Mouse (Mus musculus): ENCODE data around the gene Mrps18b. TPM values are rescaled to one million over a fixed set of nuclear protein-coding genes. Genes with fewer than 3 reads are reported as not detected.
"Not testable (repeated sequence)": the region's sequence is repeated elsewhere in the genome, so short reads cannot be mapped to it uniquely, and the experiment has no call there.

Mrps18b gene
- 67.1 and 67.5 TPM in 2 replicates for polyA plus RNA-seq (2015; fragmentation: Nextera tagmentation; extraction: Ambion mirVana)

DNA sequence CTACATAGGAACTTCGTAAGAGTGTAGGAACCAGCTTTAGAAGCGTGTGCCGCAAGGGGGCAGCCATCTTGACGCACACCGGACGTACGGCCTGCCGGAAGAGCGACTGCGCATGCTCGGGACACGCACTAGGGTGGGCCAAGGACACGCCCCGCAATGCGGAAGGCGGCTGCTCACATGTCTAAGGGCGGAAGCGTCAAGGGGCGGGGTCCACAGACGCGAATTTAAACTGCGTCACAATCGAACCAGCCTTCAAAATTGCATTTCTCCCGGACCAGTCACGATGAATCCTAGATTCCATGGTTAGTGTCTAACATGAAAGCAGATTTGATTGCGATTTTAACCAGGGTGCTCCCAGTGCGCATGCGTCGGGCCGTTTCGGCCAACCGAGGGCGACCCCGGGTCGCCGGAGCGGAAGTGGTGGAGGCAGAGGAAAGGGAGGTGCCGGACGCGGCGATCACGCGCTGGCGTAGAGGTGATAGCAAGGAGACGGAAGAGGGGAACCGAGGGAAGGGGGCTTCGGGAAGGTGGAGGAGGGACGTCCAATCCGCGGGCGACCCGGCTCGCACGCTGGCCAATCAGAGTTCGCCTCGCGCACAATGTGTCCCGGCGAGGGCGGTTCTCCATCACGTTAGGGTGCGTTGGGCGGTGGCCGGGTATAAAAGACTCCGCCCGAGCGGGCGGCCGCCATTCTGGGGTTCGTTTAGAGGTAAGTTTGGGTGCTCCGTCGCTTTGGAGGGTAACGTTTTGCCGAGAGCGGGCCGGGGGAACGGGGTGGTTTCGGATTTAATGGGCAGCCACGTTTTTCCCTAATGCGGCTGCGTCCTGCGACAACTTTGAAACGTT, at the start of gene Mrps18b, which contains the start of gene Ppp1r10:
Gene Mrps18b (minus strand): TSS at position 93 of the 846 bp plus-strand sequence.
Gene Ppp1r10 (plus strand): TSS at position 138 of the 846 bp plus-strand sequence.
- Histone ChIP-seq H3K9ac (peak within 1 kb of the TSS; percentile 95), H3K9me3 (no peaks in the 10 kb centered on the region), H3K27ac (peak within 1 kb of the TSS; percentile 98), H3K27me3 (no peaks in the 10 kb centered on the region), H3K4me3 (peak within 1 kb of the TSS; percentile 79), H3K4me1 (peaks cover 32% of the 10 kb centered on the region), H3K36me3 (peaks cover 35% of the 10 kb centered on the region), H3K4me2 (replicated peaks) (peak within 1 kb of the TSS; percentile 95)
- under 1% methylated on average over 83 of the region's 83 CpGs for WGBS
- peak; percentile 96 for ATAC-seq (ENCODE audit: low FRiP score, low read depth)

DNA sequence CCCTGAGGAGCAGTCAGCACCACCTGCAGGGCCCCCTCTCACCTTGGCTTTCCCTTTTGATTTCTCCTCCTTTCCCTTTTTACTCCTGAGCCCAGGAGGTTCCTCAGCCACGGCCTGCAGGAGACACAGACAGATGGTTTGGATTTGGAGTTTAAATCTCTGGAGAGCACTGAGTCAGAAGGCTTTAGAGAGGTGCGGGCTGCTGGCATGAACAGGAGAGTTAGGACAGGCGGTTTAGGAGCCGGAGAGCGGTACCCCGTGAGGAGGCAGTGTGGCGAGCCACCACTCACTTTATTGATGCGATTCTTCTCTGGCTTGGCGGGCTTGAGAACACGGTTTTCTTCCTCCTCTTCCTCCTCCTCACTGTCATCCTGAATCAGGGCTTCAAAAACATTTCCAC, 47.1 kb upstream of the Mrps18b start:
- Histone ChIP-seq H3K27me3 (no peaks in the 10 kb centered on the region), H3K4me1 (peaks cover 3% of the 10 kb centered on the region), H3K36me3 (peaks cover 85% of the 10 kb centered on the region), H3K4me3 (no peak overlapping the region), H3K27ac (no peak overlapping the region), H3K9me3 (no peaks in the 10 kb centered on the region), H3K4me2 (replicated peaks) (no peak overlapping the region), H3K9ac (no peak overlapping the region)
- ATAC-seq (ENCODE audit: low FRiP score, low read depth) = no peak
- 82% methylated on average over 10 of the region's 10 CpGs for WGBS

DNA sequence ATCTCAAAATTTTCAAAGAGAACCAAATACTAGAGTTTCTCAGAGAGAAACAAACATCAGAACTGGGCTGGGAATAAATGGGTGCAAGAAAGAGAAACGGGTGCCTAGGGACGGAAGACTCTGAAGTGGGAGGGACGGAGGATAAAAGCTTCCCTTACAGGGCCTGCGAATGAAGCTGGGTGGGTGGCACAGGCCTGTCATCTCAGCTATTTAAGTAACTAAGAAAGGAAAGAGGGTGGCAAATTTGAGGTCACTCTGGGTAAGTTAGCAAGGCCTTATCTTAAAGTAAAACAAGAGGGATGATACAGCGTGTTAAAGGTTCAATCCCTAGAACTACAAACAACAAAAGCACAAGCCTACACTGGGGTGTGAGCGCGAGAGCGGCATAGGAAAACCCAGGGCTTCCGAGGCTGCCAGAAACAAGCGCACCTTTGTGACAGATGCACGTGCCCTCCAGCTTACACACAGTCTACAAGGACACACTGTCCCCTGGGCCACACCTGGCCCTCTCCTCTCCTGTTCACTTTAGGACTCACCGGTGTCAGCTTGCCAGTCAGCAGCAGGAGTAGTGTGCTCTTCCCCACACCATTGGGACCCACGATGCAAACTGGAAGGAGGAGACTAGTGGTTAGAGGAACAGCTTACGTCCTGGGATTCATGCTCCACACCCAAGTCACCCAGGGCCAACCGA, 42.5 kb upstream of the Mrps18b start:
- WGBS = 92% methylated on average over 15 of the region's 15 CpGs
- Histone ChIP-seq H3K9me3 (no peaks in the 10 kb centered on the region), H3K4me2 (replicated peaks) (no peak overlapping the region)

DNA sequence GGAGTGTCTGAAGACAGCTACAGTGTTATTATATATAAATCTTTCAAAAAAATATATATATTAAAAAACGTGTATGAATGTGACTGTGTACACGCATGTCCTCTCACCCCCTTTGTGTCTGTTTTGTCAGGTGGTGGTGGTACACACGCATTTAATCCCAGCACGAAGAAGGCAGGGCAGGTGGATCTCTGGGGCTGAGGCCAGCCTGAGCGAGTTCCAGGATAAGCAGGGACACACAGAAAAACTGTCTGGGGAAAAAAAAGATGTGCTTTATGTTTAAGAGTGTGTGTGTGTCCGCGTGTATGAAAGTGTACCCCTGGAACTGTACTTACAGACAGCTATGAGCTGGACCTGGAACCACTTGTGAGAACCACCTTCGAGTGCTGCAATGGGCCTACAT, 38.5 kb upstream of the Mrps18b start:
- H3K9me3 ChIP-seq = no peaks in the 10 kb centered on the region
- no peaks in the 10 kb centered on the region for H3K27me3 ChIP-seq
- H3K4me3 ChIP-seq = no peak overlapping the region
- no peak overlapping the region for H3K27ac ChIP-seq
- H3K4me2 ChIP-seq (replicated peaks) = no peak overlapping the region
- 79% methylated on average over 8 of the region's 8 CpGs for WGBS
- H3K9ac ChIP-seq = no peak overlapping the region
- H3K4me1 ChIP-seq = no peaks in the 10 kb centered on the region
- H3K36me3 ChIP-seq = peaks cover 43% of the 10 kb centered on the region
- no peak for ATAC-seq (ENCODE audit: low FRiP score, low read depth)

More for the DNA sequence above, 42.5 kb upstream of the Mrps18b start:
- ATAC-seq (ENCODE audit: low FRiP score, low read depth) = no peak
- Histone ChIP-seq H3K27me3 (no peaks in the 10 kb centered on the region), H3K36me3 (peaks cover 83% of the 10 kb centered on the region), H3K4me1 (no peaks in the 10 kb centered on the region), H3K27ac (no peak overlapping the region), H3K4me3 (no peak overlapping the region), H3K9ac (no peak overlapping the region)

DNA sequence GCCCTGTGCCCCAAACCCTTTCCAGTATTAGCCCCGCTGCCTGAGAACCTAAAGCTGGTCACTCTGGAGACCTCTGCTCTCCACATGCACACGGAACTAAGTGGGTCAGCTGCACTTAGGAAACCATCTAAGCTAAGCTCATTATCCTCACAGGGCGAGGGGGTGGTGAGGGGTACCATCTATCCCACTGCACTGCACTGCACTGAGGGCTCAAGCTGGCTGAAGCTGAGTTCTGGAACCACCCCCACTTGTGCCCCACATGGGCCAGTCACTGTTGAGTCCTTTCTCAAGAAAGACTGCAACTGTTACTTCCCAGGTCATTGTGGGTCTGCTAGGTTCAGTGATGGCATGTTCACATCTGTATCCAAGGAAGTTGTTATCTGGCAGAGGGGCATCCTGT, 36.4 kb upstream of the Mrps18b start:
- WGBS = 86% methylated on average over 3 of the region's 3 CpGs
- not testable (repeated sequence) for H3K4me1 ChIP-seq; H3K27ac ChIP-seq; H3K9ac ChIP-seq; ATAC-seq (ENCODE audit: low FRiP score, low read depth); H3K9me3 ChIP-seq; H3K27me3 ChIP-seq; H3K4me2 ChIP-seq (replicated peaks); H3K4me3 ChIP-seq
- peaks cover 21% of the 10 kb centered on the region for H3K36me3 ChIP-seq

DNA sequence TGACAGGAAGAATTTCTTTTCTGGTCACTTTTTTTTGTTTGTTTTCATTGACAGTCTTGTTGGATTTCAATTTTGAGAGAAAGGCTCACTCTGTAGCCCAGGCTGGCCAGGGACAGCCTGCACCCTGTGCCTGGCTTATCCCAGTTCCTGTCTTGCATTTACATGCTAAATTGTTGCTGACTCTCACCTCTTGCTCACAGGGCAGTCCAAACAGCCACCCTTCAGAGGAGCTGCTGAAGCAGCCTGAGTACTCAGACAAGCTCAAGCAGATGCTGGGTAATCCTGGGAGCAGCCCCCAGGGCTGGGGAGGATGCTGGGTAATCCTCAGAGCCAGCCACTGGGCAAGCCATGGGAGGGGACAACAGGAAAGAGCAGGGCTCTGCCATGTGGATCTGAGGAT, 34.8 kb upstream of the Mrps18b start:
- not testable (repeated sequence) for H3K4me1 ChIP-seq; H3K36me3 ChIP-seq; ATAC-seq (ENCODE audit: low FRiP score, low read depth)

DNA sequence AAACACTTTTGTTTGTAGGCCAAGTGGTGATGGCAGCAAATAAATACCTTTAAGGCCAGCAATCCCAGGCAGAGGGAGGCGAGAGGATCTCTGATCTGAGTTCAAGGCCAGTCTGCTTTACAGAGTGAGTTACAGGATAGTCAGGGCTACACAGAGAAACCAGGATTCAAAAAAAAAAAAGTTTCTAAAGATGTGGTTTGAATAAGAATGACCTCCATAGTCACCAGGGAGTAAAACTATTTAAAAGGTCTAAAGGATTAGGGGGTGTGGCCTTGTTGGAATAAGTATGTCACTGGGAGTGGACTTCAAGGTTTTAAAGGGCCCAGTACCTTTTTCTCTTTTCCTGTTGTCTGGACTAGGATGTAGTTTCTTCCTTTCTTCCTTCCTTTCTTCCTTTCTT, 23.8 kb upstream of the Mrps18b start:
- no peak overlapping the region for H3K4me2 ChIP-seq (replicated peaks)
- H3K27ac ChIP-seq = no peak overlapping the region
- no peaks in the 10 kb centered on the region for H3K4me1 ChIP-seq
- no peaks in the 10 kb centered on the region for H3K36me3 ChIP-seq
- no peaks in the 10 kb centered on the region for H3K27me3 ChIP-seq
- H3K4me3 ChIP-seq = no peak overlapping the region
- 60% methylated on average over 1 of the region's 1 CpGs for WGBS
- no peak for ATAC-seq (ENCODE audit: low FRiP score, low read depth)
- H3K9ac ChIP-seq = no peak overlapping the region
- no peaks in the 10 kb centered on the region for H3K9me3 ChIP-seq

More for the DNA sequence above, 34.8 kb upstream of the Mrps18b start:
- H3K27me3 ChIP-seq; H3K9ac ChIP-seq; H3K27ac ChIP-seq; H3K4me3 ChIP-seq; H3K4me2 ChIP-seq (replicated peaks); H3K9me3 ChIP-seq: not testable (repeated sequence)

DNA sequence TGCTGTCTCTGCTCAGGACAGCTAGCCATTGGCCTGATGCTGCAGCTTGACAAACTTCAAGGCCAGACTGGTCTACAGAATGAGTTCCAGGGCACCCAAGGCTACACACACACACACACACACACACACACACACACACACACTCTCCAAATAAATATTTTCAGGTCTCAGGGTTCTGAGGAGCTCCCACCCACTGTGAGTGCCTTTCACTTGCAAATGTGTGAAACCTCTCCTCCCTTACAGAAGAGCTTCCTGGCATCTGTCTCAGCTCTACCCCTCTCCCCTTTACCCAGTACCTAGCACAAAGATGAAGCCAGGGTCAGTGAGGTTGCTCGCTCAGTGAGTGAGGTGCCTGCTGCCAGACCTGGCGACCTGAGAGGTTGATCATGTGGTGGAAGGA, 22.9 kb upstream of the Mrps18b start:
- Histone ChIP-seq H3K4me2 (replicated peaks) (no peak overlapping the region), H3K27ac (no peak overlapping the region), H3K4me1 (no peaks in the 10 kb centered on the region), H3K9me3 (no peaks in the 10 kb centered on the region), H3K9ac (no peak overlapping the region), H3K4me3 (no peak overlapping the region), H3K36me3 (no peaks in the 10 kb centered on the region), H3K27me3 (no peaks in the 10 kb centered on the region)
- no peak for ATAC-seq (ENCODE audit: low FRiP score, low read depth)
- 48% methylated on average over 2 of the region's 2 CpGs for WGBS

DNA sequence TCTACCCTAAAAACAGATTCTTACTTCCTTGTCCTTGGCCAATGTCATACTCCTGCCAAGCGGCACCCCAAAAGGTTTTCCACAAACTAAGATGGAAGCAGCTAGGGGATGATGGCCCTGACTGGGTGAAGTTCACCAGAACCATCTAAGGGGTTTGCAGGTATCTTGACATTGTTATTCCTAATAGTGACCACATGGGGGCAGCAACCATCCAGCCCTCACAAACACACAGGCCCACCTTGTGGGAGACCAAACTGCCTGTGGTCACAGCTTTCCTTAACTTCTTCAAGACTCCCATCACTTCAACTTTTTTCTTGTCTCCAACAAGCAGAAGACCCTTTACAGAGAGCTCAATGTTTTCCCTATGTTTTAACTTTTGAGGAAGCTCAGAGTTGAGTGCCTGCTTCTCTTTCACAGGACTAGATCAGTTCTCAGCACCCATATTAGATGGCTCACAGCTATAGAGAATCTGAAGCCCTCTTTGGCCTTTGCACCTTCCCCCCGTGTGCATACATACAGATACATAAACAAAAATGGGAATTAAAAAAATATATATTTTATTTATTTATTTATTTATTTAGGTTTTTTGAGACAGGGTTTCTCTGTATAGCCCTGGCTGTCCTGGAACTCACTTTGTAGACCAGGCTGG, 21.6 kb upstream of the Mrps18b start:
- WGBS = 49% methylated on average over 2 of the region's 2 CpGs
- H3K4me2 ChIP-seq (replicated peaks) = no peak overlapping the region
- no peaks in the 10 kb centered on the region for H3K36me3 ChIP-seq
- no peaks in the 10 kb centered on the region for H3K9me3 ChIP-seq
- H3K4me3 ChIP-seq = no peak overlapping the region
- H3K9ac ChIP-seq = no peak overlapping the region
- H3K27ac ChIP-seq = no peak overlapping the region
- H3K4me1 ChIP-seq = no peaks in the 10 kb centered on the region
- H3K27me3 ChIP-seq = no peaks in the 10 kb centered on the region
- peak; percentile 48; the same call in 1 of the 2 replicates for ATAC-seq (ENCODE audit: low FRiP score, low read depth)

DNA sequence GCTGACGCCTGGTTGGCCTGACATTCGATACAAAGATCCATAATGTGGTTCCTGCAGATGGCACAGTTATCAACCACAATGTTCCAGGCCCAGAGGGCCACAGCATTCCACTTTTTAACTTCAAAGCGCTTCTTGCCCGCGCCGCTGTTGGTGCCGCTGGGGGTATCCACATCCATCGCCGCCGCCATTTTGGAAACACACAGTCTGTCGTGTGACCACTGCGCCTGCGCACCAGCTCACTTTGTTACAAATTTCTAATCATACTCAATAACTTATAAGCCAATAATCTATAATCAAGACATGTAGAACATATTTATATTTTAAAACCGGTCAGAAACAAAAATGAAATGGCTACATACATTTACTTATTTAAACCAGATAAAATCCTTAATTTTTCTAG, 19.6 kb upstream of the Mrps18b start:
- H3K4me2 ChIP-seq (replicated peaks); H3K9me3 ChIP-seq; H3K4me1 ChIP-seq: not testable (repeated sequence)

DNA sequence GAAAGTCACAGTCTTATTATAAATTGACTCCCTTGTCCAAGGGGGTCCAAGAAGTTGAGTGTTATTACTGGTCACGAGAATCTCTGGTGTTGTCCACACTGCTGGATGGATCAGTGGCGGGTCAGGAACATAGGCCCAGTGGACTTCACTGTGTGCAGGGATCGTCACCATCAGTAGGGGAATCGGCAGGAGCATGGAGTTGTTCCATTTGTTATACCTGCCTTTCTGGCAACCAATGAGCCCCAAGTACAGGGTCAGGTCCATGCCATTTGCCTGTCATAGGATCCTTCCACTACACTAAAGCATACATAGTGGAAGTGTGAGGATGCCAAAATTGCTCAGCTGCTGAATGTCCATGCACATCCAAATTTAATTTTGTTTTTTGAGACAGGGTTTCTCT, 16.4 kb upstream of the Mrps18b start:
- H3K9ac ChIP-seq = no peak overlapping the region
- H3K27ac ChIP-seq = no peak overlapping the region
- no peaks in the 10 kb centered on the region for H3K4me1 ChIP-seq
- no peaks in the 10 kb centered on the region for H3K9me3 ChIP-seq
- H3K4me2 ChIP-seq (replicated peaks) = no peak overlapping the region
- WGBS = 96% methylated on average over 4 of the region's 4 CpGs
- peaks cover 41% of the 10 kb centered on the region for H3K36me3 ChIP-seq
- no peak overlapping the region for H3K4me3 ChIP-seq
- no peaks in the 10 kb centered on the region for H3K27me3 ChIP-seq
- no peak for ATAC-seq (ENCODE audit: low FRiP score, low read depth)

More for the DNA sequence above, 19.6 kb upstream of the Mrps18b start:
- not testable (repeated sequence) for H3K27me3 ChIP-seq; H3K36me3 ChIP-seq; ATAC-seq (ENCODE audit: low FRiP score, low read depth); H3K27ac ChIP-seq; H3K4me3 ChIP-seq; H3K9ac ChIP-seq
- 86% methylated on average over 14 of the region's 14 CpGs for WGBS

DNA sequence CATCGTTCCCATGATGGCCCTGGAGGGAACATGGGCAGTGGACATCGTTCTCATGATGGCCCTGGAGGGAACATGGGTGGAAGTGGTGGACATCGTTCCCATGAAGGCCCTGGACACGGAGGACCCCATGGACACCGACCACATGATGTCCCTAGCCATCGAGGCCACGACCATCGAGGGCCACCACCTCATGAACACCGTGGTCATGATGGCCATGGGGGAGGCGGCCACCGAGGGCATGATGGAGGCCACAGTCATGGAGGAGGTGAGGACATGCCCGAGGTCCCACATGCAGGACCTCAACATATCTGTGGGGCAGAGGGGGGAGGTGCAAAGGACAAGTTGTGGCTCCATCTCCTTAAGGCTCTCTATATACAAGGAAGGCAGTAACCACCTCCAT, 14.4 kb upstream of the Mrps18b start:
- Histone ChIP-seq H3K4me1 (no peaks in the 10 kb centered on the region), H3K27ac (no peak overlapping the region), H3K4me3 (no peak overlapping the region), H3K9ac (no peak overlapping the region), H3K4me2 (replicated peaks) (no peak overlapping the region), H3K9me3 (no peaks in the 10 kb centered on the region), H3K36me3 (peaks cover 58% of the 10 kb centered on the region), H3K27me3 (no peaks in the 10 kb centered on the region)
- ATAC-seq (ENCODE audit: low FRiP score, low read depth) = no peak
- 96% methylated on average over 12 of the region's 12 CpGs for WGBS
